Mouse (Mus musculus): ENCODE results near the gene Megf11. TPM values are rescaled to one million over a fixed set of nuclear protein-coding genes. Genes with fewer than 3 reads are reported as not detected.

The Megf11 gene
- total RNA-seq, 2 experiments from 2014 or later = 14.1 to 18.5 TPM

DNA sequence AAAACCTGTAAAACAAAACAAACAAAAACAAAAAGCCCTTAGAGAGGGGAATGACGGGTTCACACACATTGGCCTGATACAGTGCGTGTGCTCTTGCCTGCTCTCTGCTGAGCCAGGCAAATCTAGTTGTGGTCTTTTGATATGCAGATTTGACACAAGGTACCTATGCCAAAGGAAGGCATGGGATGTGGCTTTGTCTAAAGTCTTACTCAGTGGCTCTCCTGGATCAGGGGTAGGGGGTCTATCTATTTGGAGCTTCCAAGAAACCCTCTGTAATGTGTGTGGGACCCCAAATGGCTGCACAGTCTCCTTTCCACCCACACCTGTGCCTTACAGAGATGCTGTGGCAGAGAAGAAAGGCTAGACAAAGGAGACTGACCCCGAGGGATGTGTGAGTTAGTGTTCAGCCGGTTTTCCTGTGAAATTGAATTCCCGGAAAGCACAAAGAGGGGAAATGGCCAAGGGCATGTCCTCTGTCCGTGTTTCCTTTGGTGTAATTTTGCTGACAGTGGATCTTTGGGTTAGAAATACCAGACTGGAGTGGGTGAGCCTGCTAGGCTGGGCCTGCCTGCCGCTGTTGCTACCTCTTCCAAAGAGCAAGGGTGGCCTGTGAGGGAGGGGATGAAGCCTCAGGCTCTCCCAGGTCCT is 161.0 kb downstream of the Megf11 start:
- TF ChIP-seq CTCF (conservative IDR thresholded peaks at IDR 0.05) = no peak
- Histone ChIP-seq H3K27ac (no peak overlapping the region), H3K4me3 (no peak overlapping the region)
- no peak for DNase-seq (ENCODE audit: low spot score in 2 of 2)

DNA sequence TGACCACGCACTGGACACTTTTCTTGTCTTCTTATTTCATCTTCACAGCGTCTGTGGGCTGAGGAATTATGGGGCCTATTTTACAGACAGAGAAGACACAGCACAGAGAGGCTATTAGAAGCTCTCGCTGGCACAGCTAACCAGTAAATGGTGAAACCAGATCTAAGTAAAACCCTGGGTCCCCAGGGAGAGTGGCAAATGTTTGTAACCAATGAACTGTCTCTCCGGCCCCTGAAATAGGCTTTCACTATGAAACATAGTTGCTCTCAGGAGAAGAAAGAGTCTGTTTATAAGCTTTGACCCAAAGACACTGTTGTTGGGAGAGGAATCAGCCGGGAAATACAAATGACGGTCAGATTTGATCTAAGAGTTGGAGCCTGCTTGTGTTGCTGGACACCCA is 162.9 kb downstream of the Megf11 start:
- no peak overlapping the region for H3K27ac ChIP-seq
- no peak for DNase-seq (ENCODE audit: low spot score in 2 of 2)
- H3K4me3 ChIP-seq = no peak overlapping the region
- no peak for TF ChIP-seq CTCF (conservative IDR thresholded peaks at IDR 0.05)

DNA sequence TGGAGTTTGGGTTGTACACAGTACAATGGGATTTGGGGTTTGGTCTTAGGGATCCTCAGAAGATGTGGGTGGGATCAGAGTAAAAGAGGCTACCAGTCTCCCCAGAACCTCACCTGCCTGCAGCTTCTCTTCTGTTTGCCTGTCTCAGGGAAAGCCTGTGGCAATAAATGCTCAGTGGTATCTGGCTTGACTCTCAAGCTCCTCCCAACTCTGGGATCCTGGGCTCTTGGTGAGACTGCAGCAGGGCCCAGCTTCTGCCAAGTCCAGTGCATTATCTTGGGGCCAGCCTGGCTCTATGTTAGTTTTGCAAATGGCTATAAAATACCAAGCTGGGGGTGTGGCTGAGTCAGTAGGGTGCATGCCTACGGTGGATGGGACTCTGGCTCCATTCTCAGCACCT is 165.9 kb downstream of the Megf11 start:
- TF ChIP-seq CTCF (conservative IDR thresholded peaks at IDR 0.05) = no peak
- DNase-seq (ENCODE audit: low spot score in 2 of 2) = no peak
- no peak overlapping the region for H3K27ac ChIP-seq
- H3K4me3 ChIP-seq = no peak overlapping the region

DNA sequence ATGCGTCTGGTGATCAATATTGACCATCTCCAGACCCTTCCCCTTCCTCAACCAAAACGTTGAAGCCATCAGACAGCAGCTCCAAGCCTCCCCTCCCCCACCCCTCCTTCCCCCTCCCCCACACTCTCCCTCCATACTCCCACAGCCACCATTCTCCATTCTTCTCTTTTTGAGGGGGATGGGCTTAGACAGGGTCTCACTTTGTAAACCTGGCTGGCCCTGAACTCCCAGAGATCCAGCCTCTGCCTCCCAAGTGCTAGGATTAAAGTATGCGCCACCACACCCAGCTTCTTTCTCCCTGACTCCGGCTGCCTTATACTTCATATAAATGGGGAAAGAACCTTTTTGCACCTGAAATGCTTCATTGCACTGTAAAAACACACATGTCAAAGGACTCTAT is 166.6 kb downstream of the Megf11 start:
- no peak overlapping the region for H3K4me3 ChIP-seq
- no peak for TF ChIP-seq CTCF (conservative IDR thresholded peaks at IDR 0.05)
- no peak overlapping the region for H3K27ac ChIP-seq
- DNase-seq (ENCODE audit: low spot score in 2 of 2) = no peak

DNA sequence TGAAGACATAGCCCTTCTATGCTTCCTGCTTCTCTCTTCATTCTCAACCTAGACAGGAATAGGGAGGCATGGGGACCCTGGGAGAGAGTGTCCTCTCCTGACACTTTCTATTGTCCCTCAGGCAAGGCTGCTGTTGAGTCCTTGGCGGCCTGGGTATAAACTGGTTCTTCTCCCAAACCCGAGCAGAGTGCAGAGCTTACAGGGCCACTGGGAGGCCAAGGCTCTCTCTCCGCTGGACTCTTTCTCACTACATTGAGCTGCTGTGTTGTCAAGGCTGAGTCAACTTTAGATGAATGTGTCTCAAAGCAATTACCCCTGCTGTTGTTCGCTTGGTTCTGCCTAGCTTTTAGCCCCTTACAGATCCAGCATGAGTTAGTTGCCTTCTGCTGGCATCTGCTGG is 168.0 kb downstream of the Megf11 start:
- Histone ChIP-seq H3K4me3 (no peak overlapping the region), H3K27ac (no peak overlapping the region)
- TF ChIP-seq CTCF (conservative IDR thresholded peaks at IDR 0.05) = no peak
- no peak for DNase-seq (ENCODE audit: low spot score in 2 of 2)

DNA sequence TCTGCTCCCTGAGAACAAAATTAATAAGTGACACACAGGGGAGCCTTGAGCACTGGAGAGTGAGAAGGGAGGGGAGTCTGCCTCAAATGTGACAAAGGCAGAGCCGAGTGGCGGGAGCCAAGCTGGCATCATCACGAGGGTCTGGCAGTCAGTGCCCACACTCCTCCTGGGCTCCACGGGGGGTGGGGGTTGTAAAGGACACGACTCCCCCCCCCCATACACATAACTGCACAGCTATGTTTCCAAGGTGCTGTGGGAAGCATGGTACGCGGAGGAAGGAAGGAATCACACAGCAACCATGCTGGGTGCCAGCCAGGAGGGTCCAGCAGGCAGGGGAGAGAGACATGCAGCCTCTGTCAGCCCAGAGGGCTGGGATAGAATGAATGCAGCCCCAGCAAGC is 170.2 kb downstream of the Megf11 start:
- Histone ChIP-seq H3K27ac (no peak overlapping the region), H3K4me3 (no peak overlapping the region)
- DNase-seq (ENCODE audit: low spot score in 2 of 2) = no peak
- no peak for TF ChIP-seq CTCF (conservative IDR thresholded peaks at IDR 0.05)

DNA sequence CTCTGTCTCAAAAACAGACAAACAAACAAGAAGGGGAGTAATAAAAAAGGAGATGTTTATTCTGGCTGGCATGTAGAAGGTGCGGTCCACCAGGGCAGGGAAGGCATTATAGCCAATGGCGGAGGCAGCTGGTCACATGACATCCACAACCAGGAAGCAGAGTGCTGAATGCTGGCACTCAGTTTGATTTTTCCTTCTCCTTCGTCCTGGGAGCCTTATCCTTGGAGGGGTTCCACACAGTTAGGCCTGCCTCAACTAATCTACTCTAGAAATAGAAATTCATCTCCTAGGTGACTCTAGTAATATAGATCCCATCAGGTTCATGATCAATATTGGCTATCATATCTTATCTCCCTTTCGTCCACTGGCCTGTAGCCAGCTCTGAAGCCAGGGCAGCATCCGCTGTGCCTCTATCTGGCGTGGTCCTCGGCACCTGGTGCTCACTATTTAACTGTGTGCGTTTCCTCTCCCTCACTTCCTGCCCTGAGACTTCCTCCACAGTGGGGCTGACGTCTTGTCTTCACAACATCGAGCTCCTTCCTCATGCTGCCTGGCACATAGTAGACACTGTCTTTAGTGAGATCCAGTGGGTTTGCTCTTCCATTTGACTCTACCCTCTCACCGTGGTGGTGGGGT is 171.8 kb downstream of the Megf11 start:
- no peak for DNase-seq (ENCODE audit: low spot score in 2 of 2)
- H3K4me3 ChIP-seq = no peak overlapping the region
- no peak for TF ChIP-seq CTCF (conservative IDR thresholded peaks at IDR 0.05)
- no peak overlapping the region for H3K27ac ChIP-seq

DNA sequence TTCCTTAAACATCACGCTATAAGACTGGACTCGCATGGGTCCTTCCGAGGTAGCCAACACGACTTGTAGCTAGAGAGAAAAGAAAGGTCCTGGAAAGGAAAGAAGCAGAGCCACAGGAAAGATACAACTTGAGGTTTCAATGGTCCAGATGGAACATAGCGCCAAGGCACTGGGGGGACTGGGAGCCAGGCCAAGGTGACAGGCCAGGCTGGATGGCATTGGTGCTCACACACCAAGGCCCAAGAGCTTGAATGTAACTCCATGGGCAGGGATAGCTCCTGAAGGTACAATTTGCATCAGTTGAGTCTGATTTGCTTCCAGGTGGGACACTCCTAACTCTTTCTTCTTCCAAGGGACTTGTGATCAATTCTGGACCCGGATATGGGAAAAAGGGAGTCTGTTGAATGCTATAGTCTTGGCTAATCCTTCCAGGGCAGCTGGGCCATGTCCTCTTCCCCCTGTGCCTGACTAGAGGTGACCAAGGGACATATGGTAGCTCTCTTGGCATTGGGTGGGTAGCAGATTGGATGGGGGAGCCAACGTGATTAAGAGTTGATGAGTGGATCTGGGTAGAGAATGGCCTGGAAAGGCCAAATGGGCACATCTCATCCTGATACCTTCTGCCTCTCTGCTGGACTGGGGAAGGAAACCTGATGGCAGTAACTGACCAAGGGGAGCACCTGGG is 172.6 kb downstream of the Megf11 start:
- no peak for DNase-seq (ENCODE audit: low spot score in 2 of 2)
- Histone ChIP-seq H3K4me3 (no peak overlapping the region), H3K27ac (no peak overlapping the region)
- no peak for TF ChIP-seq CTCF (conservative IDR thresholded peaks at IDR 0.05)

DNA sequence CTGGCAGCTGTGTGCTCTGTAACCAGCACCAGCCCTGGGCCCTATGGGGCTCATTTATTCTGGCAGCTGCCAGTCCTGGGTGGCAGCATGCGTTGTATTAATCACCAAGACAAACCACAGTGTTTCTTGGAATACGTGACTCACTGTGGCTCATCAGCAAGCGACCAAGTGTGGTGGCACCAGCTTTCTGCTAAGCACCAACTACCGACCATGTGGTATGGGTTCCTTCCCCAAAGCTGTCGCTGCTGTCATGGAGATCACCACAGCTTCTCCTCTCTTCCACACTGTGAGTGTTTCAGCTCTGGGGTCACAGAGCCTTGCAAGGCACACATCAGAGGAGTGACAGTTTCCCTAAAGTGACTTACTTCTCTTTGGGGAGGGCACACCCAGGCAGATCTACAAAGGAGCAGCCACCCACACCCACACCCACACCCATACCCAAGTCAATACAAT is 178.9 kb downstream of the Megf11 start:
- DNase-seq (ENCODE audit: low spot score in 2 of 2) = peak in 1 of 2 experiments; percentile 25
- TF ChIP-seq CTCF (conservative IDR thresholded peaks at IDR 0.05) = no peak
- Histone ChIP-seq H3K27ac (no peak overlapping the region), H3K4me3 (no peak overlapping the region)

DNA sequence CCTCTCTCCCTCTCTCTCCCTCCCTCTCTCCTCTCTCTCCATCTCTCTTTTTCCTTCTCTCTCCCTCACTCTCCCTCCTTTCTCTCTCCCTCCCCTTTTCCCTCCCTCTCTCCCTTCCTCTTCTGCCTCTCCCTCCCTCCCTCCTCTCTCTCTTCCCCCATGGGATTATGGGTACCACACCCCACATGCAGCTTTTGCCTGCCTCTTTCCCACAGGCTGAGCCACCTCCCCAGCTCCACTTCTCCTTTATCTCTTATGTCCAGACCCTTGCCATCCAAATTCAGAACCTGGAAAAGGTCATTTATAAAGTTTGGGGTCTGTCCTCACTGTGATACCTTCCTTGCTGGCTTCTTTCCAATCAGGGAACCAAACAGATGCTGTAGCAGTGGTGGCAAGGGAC is 180.5 kb downstream of the Megf11 start:
- H3K27ac ChIP-seq = no peak overlapping the region
- H3K4me3 ChIP-seq = no peak overlapping the region
- no peak for DNase-seq (ENCODE audit: low spot score in 2 of 2)
- TF ChIP-seq CTCF (conservative IDR thresholded peaks at IDR 0.05) = no peak

DNA sequence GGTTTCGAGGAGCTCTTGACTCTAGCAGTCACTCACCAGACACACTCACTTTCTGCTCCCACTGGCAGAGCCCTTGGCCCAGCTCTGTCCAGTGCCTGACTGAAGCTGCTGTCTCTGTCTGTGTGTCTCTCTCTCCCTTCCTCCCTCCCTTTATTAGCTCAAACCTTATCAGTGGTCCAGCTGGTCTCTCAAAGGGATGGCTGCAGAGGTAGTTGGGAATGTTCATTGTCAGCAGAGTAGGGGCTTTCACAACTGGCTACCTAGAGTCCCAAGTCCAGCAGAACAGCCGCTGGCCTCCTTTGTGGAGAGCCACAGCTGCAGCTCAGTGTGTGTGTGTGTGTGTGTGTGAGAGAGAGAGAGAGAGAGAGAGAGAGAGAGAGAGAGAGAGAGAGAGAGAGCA is 180.9 kb downstream of the Megf11 start:
- TF ChIP-seq CTCF (conservative IDR thresholded peaks at IDR 0.05) = no peak
- H3K27ac ChIP-seq = no peak overlapping the region
- no peak overlapping the region for H3K4me3 ChIP-seq

DNA sequence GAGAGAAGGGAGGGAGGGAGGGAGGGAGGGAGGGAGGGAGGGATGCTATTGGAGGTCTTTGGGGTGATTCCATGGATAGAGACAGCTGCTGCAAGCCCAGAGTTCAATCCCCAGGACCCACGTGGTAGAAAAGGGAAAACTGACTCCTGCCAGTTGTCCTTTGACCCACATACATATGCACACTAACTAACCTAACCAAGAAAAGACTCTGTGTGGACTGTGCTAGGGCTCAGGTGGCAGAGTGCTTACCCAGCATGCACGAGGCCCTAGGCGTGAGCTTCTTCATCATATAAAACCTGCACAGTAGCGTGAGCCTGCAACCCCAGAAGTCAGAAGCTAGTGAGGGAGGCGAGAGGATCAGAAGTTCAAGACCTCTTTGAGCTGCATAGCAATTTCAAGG is 182.1 kb downstream of the Megf11 start:
- H3K4me3 ChIP-seq = no peak overlapping the region

More for the DNA sequence above, 180.9 kb downstream of the Megf11 start:
- no peak for DNase-seq (ENCODE audit: low spot score in 2 of 2)

DNA sequence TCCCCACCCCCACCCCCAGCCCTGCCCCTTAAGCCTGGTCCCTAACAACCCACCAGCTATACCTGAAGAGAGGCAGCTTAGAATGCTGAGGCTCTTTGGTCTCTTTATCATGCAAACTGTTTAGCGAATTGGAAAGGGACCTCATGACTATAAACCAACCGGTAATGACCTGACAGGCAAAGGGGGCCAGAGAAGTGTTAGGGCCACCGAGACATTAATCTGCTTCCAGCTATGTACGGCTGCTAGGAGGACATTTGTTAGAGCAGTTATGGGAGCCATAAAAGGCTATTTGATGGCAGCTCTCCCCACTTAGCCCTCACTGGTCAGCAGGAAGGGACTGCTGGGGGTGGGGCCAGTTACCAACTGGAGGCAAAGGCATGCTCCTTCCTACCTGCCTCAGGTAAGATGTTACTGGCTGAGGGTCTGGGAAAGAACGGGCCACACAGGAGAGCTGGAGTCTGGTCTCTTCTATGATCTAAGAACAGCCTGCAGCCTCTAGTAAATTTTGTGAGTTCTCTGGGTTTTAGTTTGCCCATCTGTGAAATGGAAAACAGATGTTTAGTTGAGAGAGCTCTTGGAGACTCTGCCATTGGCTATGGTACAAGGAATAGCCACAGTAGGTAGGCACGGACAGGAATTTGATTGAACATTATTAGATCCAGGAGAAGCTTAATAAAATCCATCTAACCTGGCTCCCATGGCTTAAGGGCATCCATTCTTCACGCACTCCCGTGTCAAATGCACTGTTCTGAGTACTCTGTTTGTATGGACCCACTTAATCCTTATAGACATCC is 183.2 kb downstream of the Megf11 start:
- Histone ChIP-seq H3K27ac (no peak overlapping the region), H3K4me3 (no peak overlapping the region)
- TF ChIP-seq CTCF (conservative IDR thresholded peaks at IDR 0.05) = no peak
- no peak for DNase-seq (ENCODE audit: low spot score in 2 of 2)

More for the DNA sequence above, 182.1 kb downstream of the Megf11 start:
- H3K27ac ChIP-seq = no peak overlapping the region
- TF ChIP-seq CTCF (conservative IDR thresholded peaks at IDR 0.05) = no peak
- DNase-seq (ENCODE audit: low spot score in 2 of 2) = no peak
